Mouse (Mus musculus) MN1 (cell line): Measurements from ENCODE around the gene Lrrc32.

Experiments used
- DNase-seq: peaks from one replicate; pipeline ENCODE4 v3.0.0-alpha.2; 2016; ENCODE audit warnings: low spot score

Gene Lrrc32

GRCm38 (mm10) chr7:98489131-98489530, at the start of gene Lrrc32:
TSS of gene Lrrc32 (plus strand) at chr7:98489283.
- DNase-seq = no peak

DNA sequence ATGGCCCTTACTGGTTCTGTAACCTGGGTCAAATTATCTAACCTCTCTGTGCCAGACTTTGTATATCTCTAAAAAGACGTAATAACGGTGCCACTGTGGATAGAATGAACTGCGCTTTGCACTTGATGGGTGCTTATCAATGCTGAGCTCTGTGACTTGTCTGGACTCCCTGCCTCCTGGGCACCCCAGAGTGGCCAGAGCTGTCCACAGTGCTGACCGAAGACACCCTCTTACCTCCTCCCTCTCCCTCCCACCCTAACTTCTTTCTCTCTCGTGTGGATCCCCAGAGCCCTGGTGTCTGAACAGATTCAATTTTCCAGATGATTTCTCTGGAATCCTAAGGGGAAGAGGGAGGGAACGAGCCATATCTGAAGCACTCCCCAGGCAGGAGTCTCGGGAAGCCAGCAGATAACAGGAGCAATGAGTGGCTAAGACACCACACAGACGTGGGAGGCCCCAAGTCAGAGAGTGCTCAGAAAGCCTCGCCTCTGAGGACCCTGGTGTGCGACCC, 49.1 kb upstream of the Lrrc32 start, which contains the start of gene Gucy2d:
Gucy2d (plus strand) TSS at position 461 of the 511 bp plus-strand sequence.
- no peak for DNase-seq

GRCm38 (mm10) chr7:98446873-98447272, 42.2 kb upstream of the Lrrc32 start:
- DNase-seq = no peak

DNA sequence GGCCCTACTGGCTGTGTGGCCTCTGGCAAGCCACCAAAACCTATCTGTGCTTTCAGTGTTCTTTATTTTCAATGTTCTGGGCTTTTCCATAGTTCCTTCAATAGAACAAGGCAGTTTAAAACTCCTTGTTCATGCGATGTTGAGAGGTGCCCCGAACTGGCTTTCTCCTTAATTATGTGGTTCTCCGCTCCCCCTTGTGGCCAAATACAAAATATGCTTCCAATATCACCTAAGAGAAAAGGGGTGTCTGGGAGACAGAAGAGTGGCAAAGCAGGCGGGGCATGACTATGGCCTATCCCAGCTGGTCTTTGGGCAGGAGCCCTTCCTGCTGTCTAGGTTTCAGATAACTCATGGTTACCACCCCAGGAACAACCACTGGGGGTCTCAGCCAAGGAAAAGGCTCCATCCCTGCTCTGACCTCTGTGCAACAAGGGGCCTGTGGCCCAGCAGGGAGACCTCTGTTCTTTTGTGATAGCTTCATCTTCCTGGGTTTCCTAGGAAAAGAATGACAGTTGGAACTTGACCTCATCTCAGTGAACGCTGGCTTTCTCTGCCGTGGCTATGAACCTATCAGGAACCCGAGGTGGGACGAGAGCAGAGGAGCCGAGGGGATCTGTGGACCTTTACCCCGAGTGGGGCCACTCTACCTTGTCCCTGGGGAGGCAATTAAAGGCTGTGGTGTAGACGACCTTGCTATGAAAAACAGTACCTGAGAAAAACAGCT, 41.3 kb upstream of the Lrrc32 start:
- peak; percentile 43 for DNase-seq

DNA sequence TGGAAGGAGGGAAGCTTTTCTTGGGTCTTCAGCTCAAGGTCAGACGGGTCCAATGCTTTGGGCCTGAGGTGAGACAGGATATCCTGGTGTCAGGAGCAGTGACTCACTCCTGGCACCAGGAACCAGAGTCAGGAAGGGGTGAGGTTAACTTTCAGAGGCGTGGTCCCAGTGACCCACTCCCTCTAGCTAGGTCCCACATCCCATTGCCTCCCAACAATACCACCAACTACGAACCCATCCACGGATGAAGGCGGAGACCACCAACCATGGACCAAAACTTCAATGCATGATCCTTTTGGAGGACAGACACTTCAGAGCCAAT, 40.8 kb upstream of the Lrrc32 start:
- DNase-seq = no peak

- no peak for DNase-seq
These were observed 39.4 kb upstream of the Lrrc32 start for GRCm38 (mm10) chr7:98449696-98450095.

DNA sequence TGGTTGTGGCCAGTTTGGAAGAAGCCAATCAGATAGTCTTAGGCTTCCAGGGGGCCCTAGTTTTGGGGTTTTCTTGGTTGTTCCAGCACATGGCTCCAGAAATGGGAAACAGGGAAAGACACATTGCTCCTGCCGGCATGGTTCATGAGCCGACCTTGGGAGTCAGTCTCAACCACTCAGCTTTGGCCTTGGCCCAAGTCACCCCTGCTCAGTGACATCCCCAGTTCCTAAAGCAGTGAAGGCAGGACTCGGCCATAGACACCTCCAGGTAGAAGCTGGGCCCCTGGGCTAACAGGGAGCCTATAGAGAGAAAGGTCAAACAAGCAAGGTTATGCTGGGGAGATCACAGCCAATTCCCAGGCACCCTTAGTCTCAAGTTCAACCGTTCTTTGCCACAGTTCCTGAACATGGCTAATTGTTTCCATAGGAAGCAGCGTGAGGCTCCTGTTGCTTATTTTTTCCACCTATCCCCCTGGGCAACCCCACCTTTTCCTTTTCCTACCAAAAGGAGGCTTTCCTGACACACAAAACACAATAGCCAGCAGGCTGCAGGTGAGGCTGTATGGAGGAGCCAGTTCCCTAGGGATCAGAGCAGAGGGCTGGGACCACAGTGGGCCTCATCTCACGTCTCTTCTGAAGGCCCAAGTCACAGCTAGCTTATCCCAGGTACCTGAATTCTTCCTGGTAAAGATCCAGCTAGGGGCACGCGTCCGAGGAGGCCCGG, 34.5 kb upstream of the Lrrc32 start:
- DNase-seq = no peak

DNA sequence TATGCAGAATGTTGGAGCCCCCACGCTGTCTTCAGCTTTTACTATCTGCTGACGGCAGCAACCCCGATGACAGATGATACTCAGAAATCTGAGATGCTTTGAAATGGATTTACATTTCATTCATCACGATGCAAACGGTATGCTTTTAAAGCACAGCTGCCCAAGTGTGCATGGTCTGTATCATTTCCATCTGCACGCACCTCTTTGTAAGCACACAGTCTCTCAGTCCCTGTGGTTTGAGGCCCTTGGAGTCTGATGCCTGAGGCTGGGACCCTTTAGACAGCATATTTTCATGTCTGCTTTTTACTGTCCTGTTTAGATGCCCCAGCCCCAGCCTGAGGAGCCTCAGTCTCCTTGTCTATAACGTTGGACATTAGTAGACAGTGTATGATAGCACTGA, 28.8 kb upstream of the Lrrc32 start:
- no peak for DNase-seq

- peak; percentile 19 for DNase-seq
These were observed 20.0 kb upstream of the Lrrc32 start for GRCm38 (mm10) chr7:98469089-98469488.

DNA sequence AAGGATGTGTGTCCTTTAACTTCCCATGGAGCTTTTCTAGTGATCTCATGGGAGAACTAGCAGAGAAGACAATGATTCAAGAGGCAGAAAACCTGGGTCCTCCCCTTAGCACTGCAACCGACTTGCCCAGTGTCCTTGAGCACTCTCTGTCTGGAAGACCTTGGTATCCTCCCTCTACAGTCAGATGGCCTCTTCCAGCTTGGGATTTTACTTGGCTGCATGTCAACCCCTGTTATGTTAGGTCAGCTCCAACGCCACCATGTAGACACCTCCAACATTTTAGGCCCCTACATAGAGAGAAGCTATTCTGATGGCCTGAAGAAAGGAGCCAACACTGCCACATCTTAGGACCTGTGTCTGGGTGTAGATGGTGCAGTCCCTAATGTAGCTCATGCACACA, 16.6 kb upstream of the Lrrc32 start:
- DNase-seq = no peak

DNA sequence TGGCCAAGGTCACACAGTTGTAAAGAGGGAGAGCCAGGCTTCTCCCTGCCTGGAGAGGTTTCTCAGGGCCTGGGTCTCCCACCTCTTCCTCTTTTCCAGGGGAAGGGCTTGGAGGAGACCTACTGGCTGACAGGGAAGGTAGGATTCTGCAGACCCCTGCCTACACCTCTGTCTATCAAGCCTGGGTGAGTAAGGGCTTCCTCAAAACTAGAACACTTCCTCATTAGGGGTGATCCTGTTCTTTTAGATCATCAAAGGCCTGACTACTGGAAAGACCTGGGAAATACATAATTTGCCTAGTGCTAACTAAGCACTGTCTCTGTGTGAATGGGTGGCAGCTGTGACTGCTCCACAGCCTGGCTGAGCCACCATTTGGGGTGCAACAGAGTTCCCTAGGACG, 14.5 kb upstream of the Lrrc32 start:
- DNase-seq = no peak

DNA sequence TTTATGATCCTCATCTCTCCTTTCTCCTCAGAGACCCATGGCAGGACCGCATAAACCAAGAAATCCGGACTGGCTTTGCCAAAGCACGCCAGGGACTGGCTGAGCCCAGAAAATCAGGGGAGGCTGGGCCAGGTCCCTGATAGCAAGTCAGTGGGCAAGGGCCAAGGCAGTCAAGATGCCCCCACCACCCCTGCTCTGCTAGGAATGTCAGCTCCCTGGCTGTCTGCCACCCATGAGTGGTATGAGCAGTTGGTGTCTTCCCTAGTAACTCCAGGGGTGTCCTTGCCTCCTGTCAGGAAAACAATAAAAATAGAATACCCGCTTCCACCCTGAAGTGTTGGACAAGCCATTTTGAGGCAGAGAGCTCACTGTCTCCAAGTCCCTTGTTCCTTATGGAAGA, 11.9 kb upstream of the Lrrc32 start:
- no peak for DNase-seq

- no peak for DNase-seq
These were observed 8.6 kb upstream of the Lrrc32 start for GRCm38 (mm10) chr7:98480481-98480880.

GRCm38 (mm10) chr7:98481066-98481734, 7.9 kb upstream of the Lrrc32 start:
- peak; percentile 85 for DNase-seq

DNA sequence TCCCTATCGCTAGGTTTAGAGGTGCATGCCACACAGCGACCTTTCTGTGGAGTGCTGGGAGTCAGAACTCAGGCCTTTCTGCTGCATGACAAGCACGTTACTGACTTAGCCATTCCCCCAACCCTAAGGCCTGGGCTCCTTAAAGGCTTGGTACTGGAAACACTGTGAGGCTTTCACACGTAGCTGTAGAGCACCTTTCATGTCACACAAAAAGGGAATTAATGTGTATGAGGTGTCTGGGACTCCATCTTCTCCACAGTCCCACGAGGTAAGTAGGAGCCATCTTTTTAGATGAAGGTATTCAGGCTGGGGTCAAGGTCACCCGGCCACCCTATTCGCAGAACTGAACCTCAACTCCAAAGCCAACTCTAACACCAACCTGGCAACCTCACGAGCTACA, 7.2 kb upstream of the Lrrc32 start:
- DNase-seq = no peak

GRCm38 (mm10) chr7:98482551-98483267, 6.4 kb upstream of the Lrrc32 start:
- DNase-seq = no peak

DNA sequence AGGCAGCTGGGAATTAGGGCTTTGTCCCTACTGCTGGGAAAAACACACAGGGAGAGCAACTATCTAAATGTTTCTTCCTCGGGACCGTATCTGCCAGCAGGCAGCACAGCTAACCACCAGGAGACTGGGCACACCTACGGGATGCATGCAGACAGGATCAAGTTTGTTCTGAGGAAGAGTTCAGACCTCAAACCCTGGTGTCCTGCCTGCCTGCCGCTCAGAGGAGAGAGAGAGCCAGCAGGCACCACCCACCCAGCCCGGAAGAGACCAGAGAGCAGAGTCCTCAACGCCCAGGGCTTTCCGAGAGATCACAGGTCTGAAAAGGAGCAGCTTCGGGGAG, 5.8 kb upstream of the Lrrc32 start:
- peak; percentile 46 for DNase-seq

GRCm38 (mm10) chr7:98484878-98485277, 4.2 kb upstream of the Lrrc32 start:
- no peak for DNase-seq

- no peak for DNase-seq
These were observed 3.6 kb upstream of the Lrrc32 start for GRCm38 (mm10) chr7:98485508-98485907.

DNA sequence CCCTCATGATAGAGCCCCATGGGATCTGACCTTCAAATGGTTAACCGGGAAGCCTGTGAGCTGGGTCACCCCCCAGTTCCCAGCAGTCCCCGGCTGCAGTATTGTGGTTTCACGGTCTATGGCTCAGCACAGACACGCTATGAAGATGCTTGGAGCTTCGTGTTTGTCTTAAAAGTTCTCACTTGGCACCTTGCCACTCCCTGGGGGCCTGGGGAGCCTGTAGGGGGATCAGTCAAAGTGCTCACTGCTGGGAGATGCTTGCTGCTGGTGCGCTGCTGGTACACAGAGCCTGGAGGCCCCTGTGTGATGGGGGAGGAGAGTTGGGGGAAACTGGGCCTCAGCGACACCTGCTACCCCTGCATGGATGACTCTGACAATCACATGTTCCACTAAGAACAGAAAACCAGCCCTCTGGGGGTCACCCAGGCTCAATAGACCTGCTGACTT, 2.6 kb upstream of the Lrrc32 start:
- DNase-seq = no peak

DNA sequence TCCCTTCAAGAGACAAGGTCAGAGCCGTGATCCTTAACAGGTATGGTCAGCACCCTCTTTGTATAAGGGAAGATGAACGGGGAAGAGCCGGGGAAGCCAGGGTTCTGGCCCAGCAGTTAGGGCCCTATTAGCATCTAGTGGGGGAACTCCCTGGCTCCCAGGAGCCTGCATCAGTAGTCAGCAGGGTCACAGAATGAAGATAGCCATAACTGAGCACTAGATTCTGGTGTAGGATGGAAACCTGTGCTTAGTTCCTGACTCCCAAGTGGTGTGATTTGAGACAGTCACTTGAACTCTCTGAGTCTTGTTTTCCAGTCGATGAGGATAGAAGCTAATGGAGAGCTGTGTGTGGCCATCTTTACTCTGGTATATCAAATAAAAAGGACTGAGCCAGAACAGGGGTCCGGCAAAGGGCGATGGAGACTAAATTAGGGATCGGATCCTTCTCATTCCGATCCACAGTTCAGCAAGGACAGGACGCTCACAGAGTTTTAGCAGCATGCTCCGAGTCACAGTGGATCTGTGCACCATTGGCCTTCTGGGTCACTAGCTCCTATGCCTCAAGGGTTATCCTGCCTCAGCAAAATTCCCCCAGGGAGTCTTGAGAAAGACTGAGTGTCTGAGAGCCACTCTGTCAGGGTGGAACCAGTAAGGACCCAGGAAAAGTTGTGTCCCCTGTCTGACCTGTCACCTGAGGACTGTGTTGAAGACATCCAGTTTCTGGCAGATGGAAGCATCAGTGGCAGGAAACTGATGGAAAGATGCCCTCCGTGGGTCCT, 1.7 kb upstream of the Lrrc32 start:
- DNase-seq = no peak
